Mouse (Mus musculus): ENCODE results near the gene Ube2a. TPM values are rescaled to one million over a fixed set of nuclear protein-coding genes. Genes with fewer than 3 reads are reported as not detected.

Gene Ube2a
- polyA plus RNA-seq, 1 experiment from 2014 or later, result 144 TPM

GRCm38 (mm10) chrX:36911343-36911742, 37.6 kb downstream of the Ube2a start:
- Histone ChIP-seq H3K4me3 (ENCODE audit: low read depth, low read length) (no peak overlapping the region), H3K4me2 (ENCODE audit: low read length) (no peak overlapping the region), H3K4me1 (ENCODE audit: control insufficient read depth, insufficient read depth, low read length) (no peaks in the 10 kb centered on the region), H3K36me3 (ENCODE audit: control insufficient read depth, insufficient read depth, low read length) (no peaks in the 10 kb centered on the region), H3K9me3 (replicated peaks; ENCODE audit: control insufficient read depth, low read length) (no peaks in the 10 kb centered on the region), H3K9ac (ENCODE audit: low read length) (no peak overlapping the region), H3K27me3 (replicated peaks; ENCODE audit: control insufficient read depth, insufficient read depth, low read length) (no peaks in the 10 kb centered on the region), H3K27ac (ENCODE audit: low read depth, low read length) (no peak overlapping the region)
- no peak for ATAC-seq
- peak; percentile 69 for DNase-seq (ENCODE audit: low spot score)
- WGBS, result 50% methylated on average over 12 of the region's 12 CpGs

GRCm38 (mm10) chrX:36917749-36918148, 44.0 kb downstream of the Ube2a start:
- Histone ChIP-seq H3K27ac (ENCODE audit: low read depth, low read length) (no peak overlapping the region), H3K9me3 (replicated peaks; ENCODE audit: control insufficient read depth, low read length) (no peaks in the 10 kb centered on the region), H3K4me2 (ENCODE audit: low read length) (no peak overlapping the region), H3K36me3 (ENCODE audit: control insufficient read depth, insufficient read depth, low read length) (no peaks in the 10 kb centered on the region), H3K4me3 (ENCODE audit: low read depth, low read length) (no peak overlapping the region), H3K4me1 (ENCODE audit: control insufficient read depth, insufficient read depth, low read length) (no peaks in the 10 kb centered on the region), H3K27me3 (replicated peaks; ENCODE audit: control insufficient read depth, insufficient read depth, low read length) (no peaks in the 10 kb centered on the region), H3K9ac (ENCODE audit: low read length) (no peak overlapping the region)
- no peak for ATAC-seq
- DNase-seq (ENCODE audit: low spot score), result no peak
- WGBS, result 79% methylated on average over 1 of the region's 1 CpGs

- Histone ChIP-seq H3K36me3 (ENCODE audit: control insufficient read depth, insufficient read depth, low read length) (no peaks in the 10 kb centered on the region), H3K4me3 (ENCODE audit: low read depth, low read length) (no peak overlapping the region), H3K27me3 (replicated peaks; ENCODE audit: control insufficient read depth, insufficient read depth, low read length) (no peaks in the 10 kb centered on the region), H3K9me3 (replicated peaks; ENCODE audit: control insufficient read depth, low read length) (no peaks in the 10 kb centered on the region), H3K4me2 (ENCODE audit: low read length) (no peak overlapping the region), H3K9ac (ENCODE audit: low read length) (no peak overlapping the region), H3K4me1 (ENCODE audit: control insufficient read depth, insufficient read depth, low read length) (no peaks in the 10 kb centered on the region), H3K27ac (ENCODE audit: low read depth, low read length) (no peak overlapping the region)
- DNase-seq (ENCODE audit: low spot score) (no peak), ATAC-seq (no peak)
- 89% methylated on average over 4 of the region's 4 CpGs for WGBS
Measured at GRCm38 (mm10) chrX:36921346-36921745, 47.6 kb downstream of the Ube2a start.

GRCm38 (mm10) chrX:36928791-36929190, 55.1 kb downstream of the Ube2a start:
- Histone ChIP-seq H3K9me3 (replicated peaks; ENCODE audit: control insufficient read depth, low read length) (no peaks in the 10 kb centered on the region), H3K27me3 (replicated peaks; ENCODE audit: control insufficient read depth, insufficient read depth, low read length) (no peaks in the 10 kb centered on the region), H3K4me3 (ENCODE audit: low read depth, low read length) (no peak overlapping the region), H3K4me1 (ENCODE audit: control insufficient read depth, insufficient read depth, low read length) (no peaks in the 10 kb centered on the region), H3K27ac (ENCODE audit: low read depth, low read length) (no peak overlapping the region), H3K4me2 (ENCODE audit: low read length) (no peak overlapping the region), H3K9ac (ENCODE audit: low read length) (no peak overlapping the region), H3K36me3 (ENCODE audit: control insufficient read depth, insufficient read depth, low read length) (no peaks in the 10 kb centered on the region)
- no peak for DNase-seq (ENCODE audit: low spot score)
- 76% methylated on average over 4 of the region's 4 CpGs for WGBS
- ATAC-seq, result no peak

- no peak overlapping the region for H3K9ac ChIP-seq (ENCODE audit: low read length)
- H3K36me3 ChIP-seq (ENCODE audit: control insufficient read depth, insufficient read depth, low read length), result no peaks in the 10 kb centered on the region
- ATAC-seq (no peak), DNase-seq (ENCODE audit: low spot score) (no peak)
- H3K27ac ChIP-seq (ENCODE audit: low read depth, low read length), result no peak overlapping the region
- H3K9me3 ChIP-seq (replicated peaks; ENCODE audit: control insufficient read depth, low read length), result no peaks in the 10 kb centered on the region
- H3K4me3 ChIP-seq (ENCODE audit: low read depth, low read length), result no peak overlapping the region
- H3K27me3 ChIP-seq (replicated peaks; ENCODE audit: control insufficient read depth, insufficient read depth, low read length), result no peaks in the 10 kb centered on the region
- H3K4me1 ChIP-seq (ENCODE audit: control insufficient read depth, insufficient read depth, low read length), result no peaks in the 10 kb centered on the region
- WGBS, result 82% methylated on average over 4 of the region's 4 CpGs
- H3K4me2 ChIP-seq (ENCODE audit: low read length), result no peak overlapping the region
Measured at GRCm38 (mm10) chrX:36929694-36930093, 56.0 kb downstream of the Ube2a start.

- peak; percentile 23 for DNase-seq (ENCODE audit: low spot score)
- H3K4me2 ChIP-seq (ENCODE audit: low read length), result no peak overlapping the region
- H3K27me3 ChIP-seq (replicated peaks; ENCODE audit: control insufficient read depth, insufficient read depth, low read length), result no peaks in the 10 kb centered on the region
- no peak overlapping the region for H3K9ac ChIP-seq (ENCODE audit: low read length)
- no peak for ATAC-seq
- no peaks in the 10 kb centered on the region for H3K36me3 ChIP-seq (ENCODE audit: control insufficient read depth, insufficient read depth, low read length)
- 51% methylated on average over 1 of the region's 1 CpGs for WGBS
- H3K4me3 ChIP-seq (ENCODE audit: low read depth, low read length), result no peak overlapping the region
- no peaks in the 10 kb centered on the region for H3K9me3 ChIP-seq (replicated peaks; ENCODE audit: control insufficient read depth, low read length)
- no peaks in the 10 kb centered on the region for H3K4me1 ChIP-seq (ENCODE audit: control insufficient read depth, insufficient read depth, low read length)
- no peak overlapping the region for H3K27ac ChIP-seq (ENCODE audit: low read depth, low read length)
Measured at GRCm38 (mm10) chrX:36930574-36930973, 56.9 kb downstream of the Ube2a start.

Other genes with a start within 250 kb of the Ube2a start
- gene Akap17b, start 228.5 kb upstream of the Ube2a start, polyA plus RNA-seq (2014; fragmentation: Nextera tagmentation; extraction: Ambion mirVana), result 3.6 and 4.1 TPM in 2 replicates
- 0.40 and 0.51 TPM in 2 replicates for gene Slc25a43, start 130.2 kb upstream of the Ube2a start, polyA plus RNA-seq (2014; fragmentation: Nextera tagmentation; extraction: Ambion mirVana)
- gene Slc25a5, start 78.2 kb upstream of the Ube2a start, polyA plus RNA-seq (2014; fragmentation: Nextera tagmentation; extraction: Ambion mirVana), result 589 and 711 TPM in 2 replicates
- 23.9 and 24.5 TPM in 2 replicates for gene C330007P06Rik, start 211 bp downstream of the Ube2a start, polyA plus RNA-seq (2014; fragmentation: Nextera tagmentation; extraction: Ambion mirVana)
- 13.1 and 16.3 TPM in 2 replicates for gene Nkrf, start 29.0 kb downstream of the Ube2a start, polyA plus RNA-seq (2014; fragmentation: Nextera tagmentation; extraction: Ambion mirVana)
- 49.3 and 60.5 TPM in 2 replicates for gene Sept6, start 117.9 kb downstream of the Ube2a start, polyA plus RNA-seq (2014; fragmentation: Nextera tagmentation; extraction: Ambion mirVana)
- gene Sowahd, start 174.9 kb downstream of the Ube2a start, polyA plus RNA-seq (2014; fragmentation: Nextera tagmentation; extraction: Ambion mirVana), result not detected in 2 replicates
- gene Rpl39, start 211.5 kb downstream of the Ube2a start, polyA plus RNA-seq (2014; fragmentation: Nextera tagmentation; extraction: Ambion mirVana), result 316 and 433 TPM in 2 replicates
- 20.2 and 20.7 TPM in 2 replicates for gene Upf3b, start 236.4 kb downstream of the Ube2a start, polyA plus RNA-seq (2014; fragmentation: Nextera tagmentation; extraction: Ambion mirVana)